Mouse (Mus musculus): Measurements from ENCODE around the gene Ehf.

Gene Ehf

DNA sequence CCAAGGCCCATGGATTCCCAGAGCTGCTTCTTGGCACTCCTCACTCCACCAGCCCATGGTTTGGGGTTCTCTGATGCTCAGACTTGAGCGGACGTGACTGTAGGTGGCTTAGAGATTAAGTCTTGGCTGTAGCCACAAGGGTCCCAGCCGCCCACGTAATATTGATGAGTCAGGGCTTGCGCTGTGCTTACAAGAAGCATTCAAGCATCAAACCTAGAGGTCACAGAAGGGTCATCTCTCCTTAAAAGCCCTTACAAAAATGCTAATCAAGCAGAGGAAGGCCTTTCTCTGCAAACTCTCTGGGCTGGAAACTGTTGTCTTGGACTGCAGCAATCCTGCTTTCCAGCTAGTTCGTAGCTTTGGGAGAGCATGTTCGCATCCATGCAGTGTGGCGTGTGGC is 88.2 kb downstream of the Ehf start:
- no peak for DNase-seq (ENCODE audit: low read depth, low spot score)

GRCm38 (mm10) chr2:103213547-103213946 is 89.5 kb downstream of the Ehf start:
- no peak for DNase-seq (ENCODE audit: low read depth, low spot score)
